Mouse (Mus musculus) left cerebral cortex, adult 11 months (tissue): ENCODE results near the gene Ranbp1.

Experiments
- DNase-seq: peaks from one replicate; pipeline ENCODE4 v3.0.0; 2022; ENCODE audit warnings: low spot score

Gene Ranbp1

GRCm38 (mm10) chr16:18234671-18235388 is 13.7 kb downstream of the Ranbp1 start, which contains the start of gene Zdhhc8:
Zdhhc8 (minus strand) TSS chr16:18235136.
- DNase-seq, result no peak

GRCm38 (mm10) chr16:18233919-18234670 is 14.4 kb downstream of the Ranbp1 start:
- DNase-seq, result no peak

GRCm38 (mm10) chr16:18233451-18233850 is 15.1 kb downstream of the Ranbp1 start:
- DNase-seq, result no peak

GRCm38 (mm10) chr16:18231451-18231850 is 17.1 kb downstream of the Ranbp1 start:
- DNase-seq, result no peak

GRCm38 (mm10) chr16:18231047-18231446 is 17.5 kb downstream of the Ranbp1 start:
- no peak for DNase-seq

- no peak for DNase-seq
Observed at GRCm38 (mm10) chr16:18230617-18231016, 17.9 kb downstream of the Ranbp1 start.

- DNase-seq, result peak; percentile 83
Observed at GRCm38 (mm10) chr16:18229622-18230021, 18.9 kb downstream of the Ranbp1 start.

- DNase-seq, result no peak
Observed at GRCm38 (mm10) chr16:18228856-18229255, 19.7 kb downstream of the Ranbp1 start.

- no peak for DNase-seq
Observed at GRCm38 (mm10) chr16:18227897-18228422, 20.6 kb downstream of the Ranbp1 start.

- no peak for DNase-seq
Observed at GRCm38 (mm10) chr16:18227187-18227586, 21.3 kb downstream of the Ranbp1 start.

GRCm38 (mm10) chr16:18222188-18222587 is 26.3 kb downstream of the Ranbp1 start:
- DNase-seq, result no peak

- no peak for DNase-seq
Observed at GRCm38 (mm10) chr16:18221543-18221898, 27.0 kb downstream of the Ranbp1 start.

GRCm38 (mm10) chr16:18220856-18221542 is 27.5 kb downstream of the Ranbp1 start:
- DNase-seq, result no peak

GRCm38 (mm10) chr16:18220001-18220400 is 28.5 kb downstream of the Ranbp1 start:
- DNase-seq, result no peak

GRCm38 (mm10) chr16:18218580-18218996 is 29.9 kb downstream of the Ranbp1 start:
- no peak for DNase-seq

GRCm38 (mm10) chr16:18217579-18217978 is 31.0 kb downstream of the Ranbp1 start, which contains the start of gene Ccdc188:
Ccdc188 (plus strand) TSS chr16:18217879.
- DNase-seq, result no peak

- DNase-seq, result no peak
Observed at GRCm38 (mm10) chr16:18214858-18215257, 33.7 kb downstream of the Ranbp1 start.

GRCm38 (mm10) chr16:18213689-18214088 is 34.8 kb downstream of the Ranbp1 start:
- no peak for DNase-seq

- peak; percentile 86 for DNase-seq
Observed at GRCm38 (mm10) chr16:18211417-18212171, 36.9 kb downstream of the Ranbp1 start.

GRCm38 (mm10) chr16:18210701-18211416 is 37.7 kb downstream of the Ranbp1 start:
- peak; percentile 72 for DNase-seq
